In genomic region chr7:74240459-74241172, GRCm38 (mm10) we compare ENCODE assay signal across 13 mouse cellular contexts.
A peak's percentile ranks its signal among the peaks of the same experiment; 100 is the strongest.
DNase-seq lines count a peak whose midpoint lies in the region; ATAC-seq and TF ChIP-seq lines count a peak whose summit lies in the region.
"Had no signal": no experiment of that assay in that cellular context is flagged by ENCODE, and none has a peak within 500 bp of the region (broad histone marks: within the 10 kb centered on the region; RNA-seq: fewer than 3 reads in every experiment).

No protein-coding gene starts in this region.

- no peak overlapping the region for H3K4me3 ChIP-seq in forebrain, embryonic 14.5 days (ENCODE audit: low read depth, low read length)
- no peak overlapping the region for H3K4me3 ChIP-seq in midbrain, embryonic 13.5 days (replicated peaks)
- H3K4me3 ChIP-seq in thymus, adult 2 months (ENCODE audit: control insufficient read depth, insufficient read depth, low read length): no peak overlapping the region
- H3K4me3 ChIP-seq: embryonic facial prominence, embryonic 15.5 days; heart, embryonic 12.5 days; liver, embryonic 15.5 days; myocyte had no signal

- TF ChIP-seq CTCF in thymus, adult 2 months (IDR thresholded peaks at IDR 0.05; ENCODE audit: borderline replicate concordance, control insufficient read depth, extremely low read depth, insufficient read depth, low read length, poor library complexity): no peak

- peak overlapping the region; percentile 44; the same call in 1 of the 2 replicates for H3K27ac ChIP-seq in forebrain, embryonic 14.5 days (ENCODE audit: low read depth, low read length)
- H3K27ac ChIP-seq in midbrain, embryonic 13.5 days: peak overlapping the region; percentile 77
- H3K27ac ChIP-seq in thymus, adult 2 months (ENCODE audit: control insufficient read depth, insufficient read depth, low read length): no peak overlapping the region
- H3K27ac ChIP-seq: embryonic facial prominence, embryonic 15.5 days; liver, embryonic 15.5 days had no signal

- no peaks in the 10 kb centered on the region; the same call in 1 of the 2 replicates for H3K9me3 ChIP-seq in forebrain, embryonic 14.5 days (replicated peaks; ENCODE audit: control insufficient read depth, low read length)
- peaks cover 4% of the 10 kb centered on the region for H3K9me3 ChIP-seq in midbrain, embryonic 13.5 days
- H3K9me3 ChIP-seq: embryonic facial prominence, embryonic 15.5 days; liver, embryonic 15.5 days had no signal

- DNase-seq in cerebellum, postnatal 10 days: peak; percentile 21 to 29
- no peak for DNase-seq in cerebellum, adult 18-20 months
- peak; percentile 32 for DNase-seq in Muller cell, postnatal 12 days (ENCODE audit: inconsistent ontology term)
- DNase-seq in forebrain, embryonic 14.5 days (ENCODE audit: low spot score): peak; percentile 70
- no peak for DNase-seq in heart, adult 11 months
- no peak for DNase-seq in thymus, adult 2 months
- DNase-seq in gastrocnemius, postnatal 4 days (ENCODE audit: low spot score in 2 of 2): no peak
- DNase-seq: kidney, postnatal 4 days had no signal

- 19% methylated on average over 4 of the region's 4 CpGs for WGBS in forebrain, embryonic 14.5 days
- 30% methylated on average over 4 of the region's 4 CpGs for WGBS in midbrain, embryonic 13.5 days
- 65% methylated on average over 4 of the region's 4 CpGs for WGBS in thymus, adult 2 months

- H3K36me3 ChIP-seq in forebrain, embryonic 14.5 days (ENCODE audit: control insufficient read depth, insufficient read depth, low read length): no peaks in the 10 kb centered on the region
- H3K36me3 ChIP-seq in midbrain, embryonic 13.5 days: no peaks in the 10 kb centered on the region
- no peaks in the 10 kb centered on the region for H3K36me3 ChIP-seq in thymus, adult 2 months (ENCODE audit: control insufficient read depth, insufficient read depth, low read length)
- H3K36me3 ChIP-seq: embryonic facial prominence, embryonic 15.5 days; heart, embryonic 12.5 days; liver, embryonic 15.5 days had no signal

- H3K27me3 ChIP-seq in forebrain, embryonic 14.5 days (replicated peaks; ENCODE audit: control insufficient read depth, insufficient read depth, low read length): no peaks in the 10 kb centered on the region
- no peaks in the 10 kb centered on the region for H3K27me3 ChIP-seq in midbrain, embryonic 13.5 days
- H3K27me3 ChIP-seq in thymus, adult 2 months (ENCODE audit: control insufficient read depth, insufficient read depth, low read length): no peaks in the 10 kb centered on the region
- H3K27me3 ChIP-seq: embryonic facial prominence, embryonic 15.5 days; heart, embryonic 12.5 days; liver, embryonic 15.5 days had no signal

- H3K4me1 ChIP-seq in forebrain, embryonic 14.5 days (ENCODE audit: control insufficient read depth, insufficient read depth, low read length): peaks cover 17% of the 10 kb centered on the region
- H3K4me1 ChIP-seq in midbrain, embryonic 13.5 days (replicated peaks): peaks cover 31% of the 10 kb centered on the region
- no peaks in the 10 kb centered on the region for H3K4me1 ChIP-seq in thymus, adult 2 months (replicated peaks; ENCODE audit: control insufficient read depth, insufficient read depth, low read length)
- H3K4me1 ChIP-seq: embryonic facial prominence, embryonic 15.5 days; heart, embryonic 12.5 days; liver, embryonic 15.5 days had no signal

- H3K4me2 ChIP-seq in forebrain, embryonic 14.5 days (ENCODE audit: low read length): no peak overlapping the region
- no peak overlapping the region for H3K4me2 ChIP-seq in midbrain, embryonic 13.5 days (replicated peaks)
- H3K4me2 ChIP-seq: embryonic facial prominence, embryonic 15.5 days; heart, embryonic 12.5 days; liver, embryonic 15.5 days had no signal

- TF ChIP-seq POLR2A in thymus, adult 2 months (IDR thresholded peaks at IDR 0.05; ENCODE audit: control insufficient read depth, extremely low read depth, insufficient read depth, low read length, poor library complexity): no peak

- peak; percentile 81 for ATAC-seq in forebrain, embryonic 14.5 days
- ATAC-seq in midbrain, embryonic 13.5 days: peak; percentile 87

- no peak overlapping the region for H3K9ac ChIP-seq in forebrain, embryonic 14.5 days (ENCODE audit: low read length)
- H3K9ac ChIP-seq in midbrain, embryonic 13.5 days (replicated peaks): no peak overlapping the region
- H3K9ac ChIP-seq: embryonic facial prominence, embryonic 15.5 days; heart, embryonic 12.5 days; liver, embryonic 15.5 days had no signal

Comparison
In these comparisons a context has a peak if more than half of its experiments do, and no peak if none do; other contexts are left out.
1. DNase-seq: peak in cerebellum, postnatal 10 days (2 of 2), Muller cell, postnatal 12 days (single experiment) and forebrain, embryonic 14.5 days (single experiment); none in cerebellum, adult 18-20 months (0 of 2), heart, adult 11 months (single experiment), thymus, adult 2 months (single experiment) and gastrocnemius, postnatal 4 days (0 of 2).